Mouse (Mus musculus) left cerebral cortex, adult 2 months (tissue): ENCODE data around the gene Ppp3ca. TPM values are rescaled to one million over a fixed set of nuclear protein-coding genes. Genes with fewer than 3 reads are reported as not detected.
A peak's percentile ranks its signal among the peaks of the same experiment; 100 is the strongest.

Experiments
- DNase-seq, 2 experiments: peaks; one replicate each; pipeline ENCODE4 v3.0.0; 2021 to 2022; ENCODE audit warnings: low spot score in 2 of 2, mixed read lengths in 1 of 2; ENCODE audit errors: extremely low spot score in 1 of 2
- H3K27ac ChIP-seq: fragments of 200-600 bp; 2 replicates; pipeline ENCODE4 v1.8.1; 2022
- H3K4me3 ChIP-seq: fragments of 200-600 bp; 2 replicates; pipeline ENCODE4 v1.8.1; 2022
- CTCF ChIP-seq: fragments of 200-600 bp; IDR thresholded peaks from 2 replicates; pipeline ENCODE4 v1.8.1; 2022; ENCODE audit warnings: antibody characterized with exemption, mild to moderate bottlenecking, moderate library complexity
- intact Hi-C: fragments of 180-260 bp; cut with DNase I; formaldehyde crosslinking; loops from one replicate; pipeline ENCODE4 v1.15.1; 2025
- microRNA-seq, 2 experiments: library from miRNA; unstranded; fragments of <30 nt; microRNA quantifications; one replicate each; pipeline ENCODE4 v1.2.0; 2021
- total RNA-seq, 2 experiments: library from RNA; stranded (reverse); gene quantifications; 2 replicates each; pipeline ENCODE4 v1.2.3; 2021

The Ppp3ca gene
- total RNA-seq, 2 experiments from 2014 or later: 868 to 887 TPM

- intact Hi-C loops: loop anchor here (10.0 kb wide), 1 partner anchor 445 kb away; no protein-coding TSS in a partner anchor
- no peak overlapping the region for H3K27ac ChIP-seq
- DNase-seq: peak in 1 of 2 experiments; percentile 24
- no peak overlapping the region for H3K4me3 ChIP-seq
- TF ChIP-seq CTCF: no peak
Observed at GRCm38 (mm10) chr3:136969796-136970195, 299.9 kb downstream of the Ppp3ca start.

DNA sequence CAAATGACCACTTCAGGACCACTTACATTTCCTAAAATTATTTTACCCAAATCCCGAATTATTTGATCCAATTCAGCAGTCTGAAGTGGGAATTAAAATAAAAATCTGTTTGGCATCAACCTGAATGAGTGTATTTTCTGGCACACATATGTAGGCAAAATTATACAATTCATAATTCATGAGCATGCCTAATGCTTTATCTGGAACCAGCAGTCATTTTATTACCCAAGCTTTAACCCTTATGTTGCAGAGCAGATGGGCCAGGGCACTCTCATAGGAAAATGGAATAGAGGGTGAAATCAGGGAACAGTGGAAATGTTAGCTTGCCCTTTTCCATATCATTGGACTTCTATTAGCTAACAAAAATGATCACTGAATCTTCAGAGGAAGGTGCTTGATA lies 307.9 kb downstream of the Ppp3ca start:
- no peak for TF ChIP-seq CTCF
- Histone ChIP-seq H3K4me3 (no peak overlapping the region), H3K27ac (no peak overlapping the region)
- DNase-seq: no peak
- intact Hi-C loops: no loop called here

DNA sequence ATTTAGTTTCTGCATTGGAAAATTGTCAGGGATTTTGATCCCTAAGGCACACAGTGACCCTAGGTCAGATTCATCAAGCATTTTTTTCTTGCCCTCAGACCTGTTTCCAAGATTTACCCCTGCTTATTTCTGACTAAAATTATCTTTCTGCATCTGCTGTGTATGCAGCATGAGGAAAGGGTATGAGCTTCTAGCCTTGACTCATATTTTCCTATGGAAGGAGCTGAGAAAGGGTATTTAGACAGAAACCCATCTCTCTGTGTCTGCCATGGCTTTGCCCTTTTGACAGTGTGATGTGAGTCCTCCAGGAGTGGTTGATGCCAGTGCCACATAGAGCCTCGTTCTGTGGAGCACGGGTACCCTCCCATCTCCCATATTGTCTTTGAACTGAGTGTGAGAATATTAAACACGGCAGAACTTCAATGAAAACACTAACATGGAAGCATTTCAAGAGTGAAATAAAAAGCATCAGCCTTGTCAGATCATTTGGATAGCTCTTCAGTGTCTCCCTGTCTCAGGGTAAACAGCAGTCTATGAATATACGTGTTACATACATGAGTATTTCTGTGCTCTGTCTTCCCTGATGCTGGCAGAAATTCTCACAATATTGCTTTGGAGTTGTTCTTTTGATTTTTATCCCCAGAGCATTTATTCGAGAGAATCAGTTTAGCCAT lies 311.1 kb downstream of the Ppp3ca start:
- intact Hi-C loops: no loop called here
- no peak for DNase-seq
- Histone ChIP-seq H3K27ac (peak overlapping the region; percentile 78), H3K4me3 (no peak overlapping the region)
- TF ChIP-seq CTCF: no peak

- Histone ChIP-seq H3K4me3 (no peak overlapping the region), H3K27ac (peak overlapping the region; percentile 78)
- intact Hi-C loops: no loop called here
- TF ChIP-seq CTCF: no peak
- no peak for DNase-seq
Observed at GRCm38 (mm10) chr3:136981589-136981924, 311.6 kb downstream of the Ppp3ca start.

GRCm38 (mm10) chr3:136982021-136982420 lies 312.1 kb downstream of the Ppp3ca start:
- no peak for TF ChIP-seq CTCF
- H3K4me3 ChIP-seq: no peak overlapping the region
- peak overlapping the region; percentile 78 for H3K27ac ChIP-seq
- DNase-seq: no peak
- intact Hi-C loops: no loop called here

- DNase-seq: no peak
- no peak overlapping the region for H3K4me3 ChIP-seq
- no peak for TF ChIP-seq CTCF
- intact Hi-C loops: no loop called here
- H3K27ac ChIP-seq: no peak overlapping the region
Observed at GRCm38 (mm10) chr3:136986096-136986881, 316.4 kb downstream of the Ppp3ca start.

Small RNA genes lying within 50 kb of the gene (microRNA-seq; reads per million reads assigned to microRNA genes)
- 0 reads per million in 2 experiments for gene Gm44327
